ENCODE assay signal across 14 mouse cellular contexts in genomic region chr3:105049848-105050247, GRCm38 (mm10). TPM values are rescaled to one million over a fixed set of nuclear protein-coding genes. Genes with fewer than 3 reads are reported as not detected.
DNase-seq lines count a peak whose midpoint lies in the region; ATAC-seq lines count a peak whose summit lies in the region.
"Had no signal": no experiment of that assay in that cellular context is flagged by ENCODE, and none has a peak within 500 bp of the region (broad histone marks: within the 10 kb centered on the region; RNA-seq: fewer than 3 reads in every experiment).

No protein-coding gene starts in this region.

- H3K27me3 ChIP-seq in forebrain, embryonic 11.5 days (ENCODE audit: control insufficient read depth, insufficient read depth, low read length): no peaks in the 10 kb centered on the region
- no peaks in the 10 kb centered on the region for H3K27me3 ChIP-seq in forebrain, embryonic 13.5 days
- no peaks in the 10 kb centered on the region for H3K27me3 ChIP-seq in intestine, embryonic 14.5 days (replicated peaks; ENCODE audit: control insufficient read depth, insufficient read depth, low read length)
- no peaks in the 10 kb centered on the region for H3K27me3 ChIP-seq in intestine, embryonic 15.5 days (replicated peaks)
- H3K27me3 ChIP-seq in midbrain, embryonic 14.5 days (ENCODE audit: control insufficient read depth, insufficient read depth, low read length): no peaks in the 10 kb centered on the region
- no peaks in the 10 kb centered on the region for H3K27me3 ChIP-seq in midbrain, embryonic 15.5 days (replicated peaks)
- H3K27me3 ChIP-seq in neural tube, embryonic 15.5 days (replicated peaks): no peaks in the 10 kb centered on the region

- H3K27ac ChIP-seq in forebrain, embryonic 11.5 days (ENCODE audit: low read depth, low read length): no peak overlapping the region
- H3K27ac ChIP-seq in forebrain, embryonic 13.5 days: no peak overlapping the region
- H3K27ac ChIP-seq in intestine, embryonic 14.5 days (ENCODE audit: low read depth): no peak overlapping the region
- no peak overlapping the region for H3K27ac ChIP-seq in intestine, embryonic 15.5 days
- H3K27ac ChIP-seq in midbrain, embryonic 14.5 days (replicated peaks; ENCODE audit: low read depth, low read length): no peak overlapping the region
- H3K27ac ChIP-seq in midbrain, embryonic 15.5 days: no peak overlapping the region
- H3K27ac ChIP-seq in neural tube, embryonic 15.5 days (replicated peaks): no peak overlapping the region

- no peak for ATAC-seq in forebrain, embryonic 11.5 days (replicated peaks; ENCODE audit: low FRiP score)
- no peak for ATAC-seq in forebrain, embryonic 13.5 days
- no peak for ATAC-seq in intestine, embryonic 14.5 days (replicated peaks; ENCODE audit: low FRiP score, low TSS enrichment, low read depth)
- ATAC-seq in intestine, embryonic 15.5 days: no peak
- ATAC-seq in midbrain, embryonic 14.5 days (ENCODE audit: low FRiP score, low TSS enrichment): no peak
- no peak for ATAC-seq in midbrain, embryonic 15.5 days (replicated peaks)
- ATAC-seq in neural tube, embryonic 15.5 days (ENCODE audit: low FRiP score): no peak

- H3K4me2 ChIP-seq in forebrain, embryonic 11.5 days (ENCODE audit: low read depth, low read length, severe bottlenecking): no peak overlapping the region
- H3K4me2 ChIP-seq in forebrain, embryonic 13.5 days: no peak overlapping the region
- peak overlapping the region; percentile 15; the same call in 1 of the 2 replicates for H3K4me2 ChIP-seq in intestine, embryonic 14.5 days (ENCODE audit: low read length)
- no peak overlapping the region for H3K4me2 ChIP-seq in intestine, embryonic 15.5 days (replicated peaks)
- H3K4me2 ChIP-seq in midbrain, embryonic 14.5 days (ENCODE audit: low read length): peak overlapping the region; percentile 79
- H3K4me2 ChIP-seq in midbrain, embryonic 15.5 days: no peak overlapping the region
- peak overlapping the region; percentile 25 for H3K4me2 ChIP-seq in neural tube, embryonic 15.5 days

- no peaks in the 10 kb centered on the region for H3K36me3 ChIP-seq in forebrain, embryonic 11.5 days (ENCODE audit: control insufficient read depth, insufficient read depth, low read length)
- no peaks in the 10 kb centered on the region for H3K36me3 ChIP-seq in forebrain, embryonic 13.5 days (ENCODE audit: poor library complexity, severe bottlenecking)
- H3K36me3 ChIP-seq in intestine, embryonic 14.5 days (ENCODE audit: control insufficient read depth, insufficient read depth, low read length): no peaks in the 10 kb centered on the region
- no peaks in the 10 kb centered on the region for H3K36me3 ChIP-seq in intestine, embryonic 15.5 days
- 0 out of 2 replicates have a peak, but pooled peaks cover 2% of the 10 kb centered on the region for H3K36me3 ChIP-seq in midbrain, embryonic 14.5 days (ENCODE audit: control insufficient read depth, insufficient read depth, low read length)
- no peaks in the 10 kb centered on the region for H3K36me3 ChIP-seq in midbrain, embryonic 15.5 days (replicated peaks)
- no peaks in the 10 kb centered on the region for H3K36me3 ChIP-seq in neural tube, embryonic 15.5 days

- DNase-seq in forebrain, embryonic 11.5 days (ENCODE audit: low spot score): peak; percentile 43
- DNase-seq in intestine, embryonic 14.5 days (ENCODE audit: low spot score): no peak
- DNase-seq in midbrain, embryonic 14.5 days: no peak
- DNase-seq in frontal cortex, postnatal 36 days (ENCODE audit: low spot score in 2 of 2): no peak
- DNase-seq: cerebellum, postnatal 14 days; gastrocnemius, postnatal 14 days; kidney, adult 8-10 months had no signal

- H3K9ac ChIP-seq in forebrain, embryonic 11.5 days (ENCODE audit: low read length): no peak overlapping the region
- H3K9ac ChIP-seq in forebrain, embryonic 13.5 days: no peak overlapping the region
- no peak overlapping the region for H3K9ac ChIP-seq in intestine, embryonic 14.5 days (ENCODE audit: low read length)
- no peak overlapping the region for H3K9ac ChIP-seq in intestine, embryonic 15.5 days
- no peak overlapping the region for H3K9ac ChIP-seq in midbrain, embryonic 14.5 days (replicated peaks; ENCODE audit: low read length)
- no peak overlapping the region for H3K9ac ChIP-seq in midbrain, embryonic 15.5 days
- H3K9ac ChIP-seq in neural tube, embryonic 15.5 days (replicated peaks): no peak overlapping the region

- H3K4me3 ChIP-seq in forebrain, embryonic 11.5 days (ENCODE audit: low read depth, low read length): no peak overlapping the region
- no peak overlapping the region for H3K4me3 ChIP-seq in forebrain, embryonic 13.5 days
- H3K4me3 ChIP-seq in intestine, embryonic 14.5 days (ENCODE audit: low read depth, low read length): no peak overlapping the region
- H3K4me3 ChIP-seq in intestine, embryonic 15.5 days (replicated peaks): no peak overlapping the region
- H3K4me3 ChIP-seq in midbrain, embryonic 14.5 days (replicated peaks; ENCODE audit: low read depth, low read length): no peak overlapping the region; the same call in 1 of the 2 replicates
- no peak overlapping the region for H3K4me3 ChIP-seq in midbrain, embryonic 15.5 days
- no peak overlapping the region for H3K4me3 ChIP-seq in neural tube, embryonic 15.5 days (replicated peaks)

- H3K4me1 ChIP-seq in forebrain, embryonic 11.5 days (replicated peaks; ENCODE audit: control insufficient read depth, insufficient read depth, low read length): peaks cover 6% of the 10 kb centered on the region
- peaks cover 51% of the 10 kb centered on the region for H3K4me1 ChIP-seq in forebrain, embryonic 13.5 days
- peaks cover 40% of the 10 kb centered on the region for H3K4me1 ChIP-seq in intestine, embryonic 14.5 days (replicated peaks; ENCODE audit: control insufficient read depth, insufficient read depth, low read length)
- H3K4me1 ChIP-seq in intestine, embryonic 15.5 days (replicated peaks): peaks cover 24% of the 10 kb centered on the region
- peaks cover 27% of the 10 kb centered on the region for H3K4me1 ChIP-seq in midbrain, embryonic 14.5 days (ENCODE audit: control insufficient read depth, insufficient read depth, low read length)
- peaks cover 59% of the 10 kb centered on the region for H3K4me1 ChIP-seq in midbrain, embryonic 15.5 days
- peaks cover 63% of the 10 kb centered on the region for H3K4me1 ChIP-seq in neural tube, embryonic 15.5 days

- 89% methylated on average over 6 of the region's 6 CpGs for WGBS in forebrain, embryonic 11.5 days
- 84% methylated on average over 6 of the region's 6 CpGs for WGBS in forebrain, embryonic 13.5 days
- WGBS in intestine, embryonic 14.5 days: 54% methylated on average over 6 of the region's 6 CpGs
- WGBS in intestine, embryonic 15.5 days: 62% methylated on average over 6 of the region's 6 CpGs
- WGBS in midbrain, embryonic 14.5 days: 89% methylated on average over 6 of the region's 6 CpGs
- 81% methylated on average over 6 of the region's 6 CpGs for WGBS in midbrain, embryonic 15.5 days
- 84% methylated on average over 6 of the region's 6 CpGs for WGBS in neural tube, embryonic 15.5 days

- H3K9me3 ChIP-seq in forebrain, embryonic 11.5 days (ENCODE audit: control insufficient read depth, low read length): no peaks in the 10 kb centered on the region
- H3K9me3 ChIP-seq in forebrain, embryonic 13.5 days (replicated peaks): no peaks in the 10 kb centered on the region
- no peaks in the 10 kb centered on the region for H3K9me3 ChIP-seq in intestine, embryonic 14.5 days (ENCODE audit: control insufficient read depth, low read length)
- H3K9me3 ChIP-seq in intestine, embryonic 15.5 days: no peaks in the 10 kb centered on the region
- H3K9me3 ChIP-seq in midbrain, embryonic 14.5 days (ENCODE audit: control insufficient read depth, low read length): no peaks in the 10 kb centered on the region
- H3K9me3 ChIP-seq in midbrain, embryonic 15.5 days: no peaks in the 10 kb centered on the region
- no peaks in the 10 kb centered on the region for H3K9me3 ChIP-seq in neural tube, embryonic 15.5 days (replicated peaks)

RNA-seq across cellular contexts. Expression of gene Cttnbp2nl, which starts 3.1 kb away (rescaled TPM):
- 49.4 and 50.4 TPM in 2 replicates for polyA plus RNA-seq in forebrain, embryonic 11.5 days (2014; fragmentation: Nextera tagmentation; extraction: Ambion mirVana)
- 53.2 and 54.9 TPM in 2 replicates for polyA plus RNA-seq in forebrain, embryonic 13.5 days (2015; fragmentation: Nextera tagmentation; extraction: Ambion mirVana)
- 23.6 and 31.1 TPM in 2 replicates for polyA plus RNA-seq in intestine, embryonic 14.5 days (2014; fragmentation: Nextera tagmentation; extraction: Ambion mirVana)
- 18.8 and 21.9 TPM in 2 replicates for polyA plus RNA-seq in intestine, embryonic 15.5 days (2015; fragmentation: Nextera tagmentation; extraction: Ambion mirVana)
- 36.5 and 59.7 TPM in 2 replicates for polyA plus RNA-seq in midbrain, embryonic 14.5 days (2014; fragmentation: Nextera tagmentation; extraction: Ambion mirVana)
- 60.6 and 60.9 TPM in 2 replicates for polyA plus RNA-seq in midbrain, embryonic 15.5 days (2015; fragmentation: Nextera tagmentation; extraction: Ambion mirVana)
- 35.8 and 38.8 TPM in 2 replicates for polyA plus RNA-seq in neural tube, embryonic 15.5 days (2015; fragmentation: Nextera tagmentation; extraction: Ambion mirVana)

RNA-seq across cellular contexts. Expression of gene 4930564D02Rik, which starts 16.8 kb away (rescaled TPM):
- not detected in 2 replicates for polyA plus RNA-seq in forebrain, embryonic 11.5 days (2014; fragmentation: Nextera tagmentation; extraction: Ambion mirVana)
- not detected in 2 replicates for polyA plus RNA-seq in forebrain, embryonic 13.5 days (2015; fragmentation: Nextera tagmentation; extraction: Ambion mirVana)
- polyA plus RNA-seq in intestine, embryonic 14.5 days (2014; fragmentation: Nextera tagmentation; extraction: Ambion mirVana): not detected in 2 replicates
- polyA plus RNA-seq in intestine, embryonic 15.5 days (2015; fragmentation: Nextera tagmentation; extraction: Ambion mirVana): not detected in 2 replicates
- not detected in 2 replicates for polyA plus RNA-seq in midbrain, embryonic 14.5 days (2014; fragmentation: Nextera tagmentation; extraction: Ambion mirVana)
- not detected in 2 replicates for polyA plus RNA-seq in midbrain, embryonic 15.5 days (2015; fragmentation: Nextera tagmentation; extraction: Ambion mirVana)
- not detected in 2 replicates for polyA plus RNA-seq in neural tube, embryonic 15.5 days (2015; fragmentation: Nextera tagmentation; extraction: Ambion mirVana)
- polyA plus RNA-seq: brain, embryonic 14.5 days; limb, embryonic 14.5 days; small intestine, adult 2 months had no signal

Comparison
In these comparisons a context has a peak if more than half of its experiments do, and no peak if none do; other contexts are left out.
1. H3K4me2 ChIP-seq: peak in intestine, embryonic 14.5 days (single experiment), midbrain, embryonic 14.5 days (single experiment) and neural tube, embryonic 15.5 days (single experiment); none in forebrain, embryonic 11.5 days (single experiment), forebrain, embryonic 13.5 days (single experiment), intestine, embryonic 15.5 days (single experiment) and midbrain, embryonic 15.5 days (single experiment).